Mouse (Mus musculus) thymus, adult 2 months (tissue): Measurements from ENCODE around the gene Bdkrb1.

ENCODE experiments used
- CTCF ChIP-seq: fragments of 200-500 bp; IDR thresholded peaks from 2 replicates; pipeline ENCODE4 v1.5.1; 2012; ENCODE audit warnings: mild to moderate bottlenecking, control low read depth, low read length, moderate library complexity, borderline replicate concordance; ENCODE audit not compliant: control insufficient read depth, poor library complexity, insufficient read depth; ENCODE audit errors: extremely low read depth
- POLR2A ChIP-seq: fragments of 200-500 bp; IDR thresholded peaks from 2 replicates; pipeline ENCODE4 v1.6.1; 2012; ENCODE audit warnings: mild to moderate bottlenecking, low read length, control low read depth, moderate library complexity; ENCODE audit not compliant: control insufficient read depth, poor library complexity, insufficient read depth; ENCODE audit errors: extremely low read depth

DNA sequence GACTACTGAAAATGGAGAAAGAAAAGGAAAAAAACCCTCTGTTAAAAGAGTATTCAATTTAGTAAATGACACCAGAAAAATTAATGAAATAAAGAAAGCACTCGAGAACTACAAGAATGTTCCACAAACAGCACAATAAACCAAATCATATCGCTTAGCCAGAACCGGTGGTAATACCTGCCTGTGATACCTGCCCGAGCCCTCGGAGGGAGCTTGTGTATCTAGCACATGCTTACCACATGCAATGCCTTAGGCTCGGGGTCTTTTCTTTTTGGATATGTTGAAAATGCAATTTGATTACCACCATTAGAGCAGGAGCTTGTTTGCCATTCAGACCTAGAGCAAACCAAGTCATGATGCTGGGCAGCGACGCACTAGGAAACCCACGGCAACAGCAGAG is 33.7 kb downstream of the Bdkrb1 start:
- TF ChIP-seq CTCF (no peak), POLR2A (no peak)
